Mouse (Mus musculus) small intestine, adult 2 months (tissue): ENCODE data around the gene Syce1l.

ENCODE experiments used
- CTCF ChIP-seq: fragments of 200-500 bp; IDR thresholded peaks from 2 replicates; pipeline ENCODE4 v1.5.1; 2012; ENCODE audit warnings: low read depth, mild to moderate bottlenecking, control low read depth, inconsistent platforms, low read length, moderate library complexity, mixed read lengths; ENCODE audit not compliant: insufficient replicate concordance, insufficient read length; ENCODE audit errors: extremely low read depth
- POLR2A ChIP-seq: fragments of 200-500 bp; IDR thresholded peaks from 2 replicates; pipeline ENCODE4 v1.6.1; 2012; ENCODE audit warnings: low read depth, mild to moderate bottlenecking, control low read depth, inconsistent platforms, low read length, moderate library complexity

- TF ChIP-seq CTCF (no peak), POLR2A (no peak)
These were observed 10.4 kb upstream of the Syce1l start for GRCm38 (mm10) chr8:113632634-113633033.
